Mouse (Mus musculus): ENCODE measurements around the gene Wbp2. TPM values are rescaled to one million over a fixed set of nuclear protein-coding genes. Genes with fewer than 3 reads are reported as not detected.

The Wbp2 gene
- polyA plus RNA-seq, 1 experiment from 2014 or later = 183 TPM

DNA sequence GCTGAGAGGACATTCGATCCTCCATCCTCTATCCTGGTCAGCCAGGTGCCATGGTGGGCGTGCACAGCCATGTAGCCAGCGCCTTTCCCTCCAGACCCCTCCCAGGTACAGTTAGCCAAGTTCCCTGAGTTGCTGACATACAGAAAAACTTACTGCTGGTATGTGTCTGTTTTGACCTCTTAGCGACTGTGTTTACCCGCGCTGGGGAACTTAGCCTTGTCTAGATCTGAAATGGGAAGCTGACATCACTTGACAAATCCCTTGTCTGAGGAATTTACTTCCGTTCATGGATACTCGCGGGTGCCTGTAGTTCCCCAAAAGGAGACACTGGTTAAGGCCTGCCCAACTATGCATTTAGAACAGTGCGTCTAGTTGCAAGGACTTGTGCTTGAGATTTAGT lies 23.7 kb upstream of the Wbp2 start:
- H3K4me2 ChIP-seq (ENCODE audit: low read length) = peak overlapping the region; percentile 43
- H3K4me3 ChIP-seq (ENCODE audit: low read length) = peak overlapping the region; percentile 36
- H3K9me3 ChIP-seq (ENCODE audit: control insufficient read depth, low read length) = no peaks in the 10 kb centered on the region
- H3K27me3 ChIP-seq (replicated peaks; ENCODE audit: control insufficient read depth, insufficient read depth, low read length) = peaks cover 42% of the 10 kb centered on the region
- no peak overlapping the region; the same call in 1 of the 2 replicates for H3K27ac ChIP-seq (ENCODE audit: low read depth, low read length)
- peaks cover 16% of the 10 kb centered on the region for H3K4me1 ChIP-seq (ENCODE audit: control insufficient read depth, insufficient read depth, low read depth, low read length)
- no peak for ATAC-seq
- H3K36me3 ChIP-seq (ENCODE audit: control insufficient read depth, insufficient read depth, low read length) = no peaks in the 10 kb centered on the region
- H3K9ac ChIP-seq (ENCODE audit: low read depth, low read length) = peak overlapping the region; percentile 43; the same call in 1 of the 2 replicates
- WGBS = 33% methylated on average over 10 of the region's 10 CpGs

DNA sequence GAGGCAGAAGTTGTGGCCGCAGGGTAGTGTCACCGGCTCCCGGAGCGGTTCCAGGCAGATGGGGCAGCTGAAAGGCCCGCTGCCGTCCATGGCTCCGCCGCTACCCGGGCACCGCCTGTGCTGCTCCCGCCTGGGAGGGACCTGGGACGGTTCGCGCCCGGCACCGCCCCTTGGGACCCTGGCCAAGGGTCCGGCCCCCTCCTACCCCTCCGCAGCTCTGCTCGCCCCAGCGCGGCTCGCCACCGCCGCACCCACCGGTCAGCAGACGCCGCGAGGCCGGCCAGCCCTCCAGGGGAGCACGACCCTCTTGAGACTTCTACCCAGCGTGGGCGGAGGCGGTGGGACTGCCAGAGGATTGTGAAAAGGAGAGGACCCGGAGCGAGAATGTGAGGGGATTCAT lies 23.3 kb upstream of the Wbp2 start:
- H3K9me3 ChIP-seq (ENCODE audit: control insufficient read depth, low read length) = no peaks in the 10 kb centered on the region
- H3K4me2 ChIP-seq (ENCODE audit: low read length) = peak overlapping the region; percentile 43
- H3K9ac ChIP-seq (ENCODE audit: low read depth, low read length) = peak overlapping the region; percentile 43
- peak overlapping the region; percentile 36 for H3K4me3 ChIP-seq (ENCODE audit: low read length)
- WGBS = under 1% methylated on average over 26 of the region's 35 CpGs
- H3K4me1 ChIP-seq (ENCODE audit: control insufficient read depth, insufficient read depth, low read depth, low read length) = peaks cover 16% of the 10 kb centered on the region
- H3K27ac ChIP-seq (ENCODE audit: low read depth, low read length) = no peak overlapping the region; the same call in 1 of the 2 replicates
- peaks cover 42% of the 10 kb centered on the region for H3K27me3 ChIP-seq (replicated peaks; ENCODE audit: control insufficient read depth, insufficient read depth, low read length)
- no peak; the same call in 1 of the 2 replicates for ATAC-seq
- H3K36me3 ChIP-seq (ENCODE audit: control insufficient read depth, insufficient read depth, low read length) = no peaks in the 10 kb centered on the region

DNA sequence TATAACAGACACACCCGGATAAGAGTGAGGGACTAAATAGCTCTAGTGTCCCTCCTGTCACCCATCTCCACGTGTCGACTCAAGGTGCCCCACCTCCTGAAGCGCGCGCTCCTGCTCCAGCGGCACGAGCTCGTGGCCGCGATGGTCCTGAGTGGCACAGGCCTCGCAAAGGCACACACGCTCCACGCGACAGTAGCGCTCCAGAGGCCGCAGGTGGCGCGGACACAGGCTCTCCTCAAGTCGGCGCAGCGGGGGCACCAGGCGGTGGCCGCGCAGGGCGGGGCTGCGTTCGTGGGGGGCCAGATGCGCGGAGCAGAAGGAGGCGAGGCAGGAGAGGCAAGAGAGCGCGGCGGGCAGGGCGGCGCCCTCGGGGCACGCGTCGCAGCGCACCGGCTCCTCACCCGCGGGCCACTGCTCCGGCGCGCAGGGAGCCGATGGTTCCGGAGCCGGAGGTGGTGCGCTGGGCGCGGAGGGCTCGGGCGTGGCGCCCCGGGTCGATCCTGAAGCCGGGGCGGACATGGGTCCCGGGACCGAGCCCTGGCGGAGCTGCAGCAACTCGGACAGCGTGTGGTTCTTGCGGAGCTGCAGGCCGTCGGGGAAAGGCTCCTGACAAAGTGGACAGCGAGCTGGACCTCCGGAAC lies 22.8 kb upstream of the Wbp2 start:
- Histone ChIP-seq H3K4me2 (ENCODE audit: low read length) (peak overlapping the region; percentile 43), H3K27ac (ENCODE audit: low read depth, low read length) (no peak overlapping the region), H3K4me1 (ENCODE audit: control insufficient read depth, insufficient read depth, low read depth, low read length) (peaks cover 16% of the 10 kb centered on the region), H3K9me3 (ENCODE audit: control insufficient read depth, low read length) (no peaks in the 10 kb centered on the region), H3K27me3 (replicated peaks; ENCODE audit: control insufficient read depth, insufficient read depth, low read length) (peaks cover 42% of the 10 kb centered on the region), H3K4me3 (ENCODE audit: low read length) (peak overlapping the region; percentile 36), H3K9ac (ENCODE audit: low read depth, low read length) (peak overlapping the region; percentile 43), H3K36me3 (ENCODE audit: control insufficient read depth, insufficient read depth, low read length) (no peaks in the 10 kb centered on the region)
- WGBS = 2% methylated on average over 62 of the region's 70 CpGs
- ATAC-seq = no peak

DNA sequence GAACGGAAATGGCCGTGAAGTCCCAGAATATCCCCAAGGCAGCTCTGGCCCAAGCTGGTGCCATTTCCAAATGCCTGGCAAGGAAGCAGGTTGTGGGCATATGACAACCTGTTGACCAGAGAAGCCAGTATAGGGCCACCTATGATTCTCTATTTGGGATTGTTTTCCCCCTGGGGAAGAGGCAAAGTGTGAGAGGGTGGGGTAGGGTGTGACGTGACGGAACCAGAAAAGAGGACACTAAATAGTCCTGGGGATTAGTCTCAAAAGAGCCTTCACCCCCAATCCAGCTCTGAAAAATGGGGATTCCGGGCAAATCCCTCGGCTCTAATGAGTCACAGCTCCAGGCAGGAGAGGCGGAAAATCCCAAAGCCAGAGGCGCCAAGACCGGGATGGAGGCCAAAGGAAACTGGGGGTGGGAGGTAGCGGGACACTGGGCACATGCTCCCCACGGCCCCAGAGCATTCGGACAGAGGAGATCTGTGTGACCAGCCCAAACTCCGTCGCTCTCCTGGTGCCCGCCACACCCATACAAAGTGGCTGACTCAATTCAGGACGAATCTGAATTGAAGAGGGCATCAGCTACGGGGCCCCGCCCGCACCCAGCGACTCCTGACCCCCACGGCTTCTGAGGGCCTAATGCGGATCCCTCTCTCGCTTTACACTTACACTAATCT lies 21.8 kb upstream of the Wbp2 start:
- Histone ChIP-seq H3K27me3 (replicated peaks; ENCODE audit: control insufficient read depth, insufficient read depth, low read length) (peaks cover 42% of the 10 kb centered on the region), H3K27ac (ENCODE audit: low read depth, low read length) (peak overlapping the region; percentile 27; the same call in 1 of the 2 replicates), H3K36me3 (ENCODE audit: control insufficient read depth, insufficient read depth, low read length) (no peaks in the 10 kb centered on the region), H3K4me2 (ENCODE audit: low read length) (peak overlapping the region; percentile 43), H3K9me3 (ENCODE audit: control insufficient read depth, low read length) (no peaks in the 10 kb centered on the region), H3K9ac (ENCODE audit: low read depth, low read length) (no peak overlapping the region), H3K4me1 (ENCODE audit: control insufficient read depth, insufficient read depth, low read depth, low read length) (peaks cover 25% of the 10 kb centered on the region), H3K4me3 (ENCODE audit: low read length) (peak overlapping the region; percentile 36)
- WGBS = 6% methylated on average over 23 of the region's 23 CpGs
- peak; percentile 17; the same call in 1 of the 2 replicates for ATAC-seq

DNA sequence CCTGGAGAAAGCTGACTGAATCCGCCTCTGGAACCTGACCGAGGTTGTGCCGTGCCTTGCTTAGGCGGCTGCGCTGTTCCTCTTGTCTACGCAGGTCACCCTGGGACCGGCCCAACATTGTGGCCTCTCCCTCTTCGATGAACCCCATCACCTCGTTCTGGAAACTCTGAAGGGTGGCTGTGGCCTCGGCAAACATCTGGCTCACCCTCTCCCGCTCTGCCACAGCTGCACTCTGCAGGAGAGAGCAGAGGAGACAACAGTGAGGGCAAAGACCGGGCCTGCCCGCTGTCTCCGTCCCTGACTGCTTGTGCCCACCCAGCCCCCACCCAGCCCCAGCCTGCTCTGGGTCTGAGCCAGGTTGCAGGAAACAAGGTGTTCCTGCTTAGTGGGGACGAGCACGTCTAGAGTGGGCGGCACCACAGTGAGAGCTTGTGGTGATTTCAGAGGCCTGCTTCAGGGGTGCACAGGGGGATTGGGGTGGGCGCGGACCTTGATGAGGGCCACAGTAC lies 21.0 kb upstream of the Wbp2 start:
- H3K27me3 ChIP-seq (replicated peaks; ENCODE audit: control insufficient read depth, insufficient read depth, low read length) = peaks cover 42% of the 10 kb centered on the region
- ATAC-seq = no peak
- WGBS = 14% methylated on average over 19 of the region's 19 CpGs
- H3K4me3 ChIP-seq (ENCODE audit: low read length) = peak overlapping the region; percentile 36
- peak overlapping the region; percentile 43 for H3K4me2 ChIP-seq (ENCODE audit: low read length)
- H3K9me3 ChIP-seq (ENCODE audit: control insufficient read depth, low read length) = no peaks in the 10 kb centered on the region
- peaks cover 25% of the 10 kb centered on the region for H3K4me1 ChIP-seq (ENCODE audit: control insufficient read depth, insufficient read depth, low read depth, low read length)
- H3K36me3 ChIP-seq (ENCODE audit: control insufficient read depth, insufficient read depth, low read length) = no peaks in the 10 kb centered on the region
- H3K9ac ChIP-seq (ENCODE audit: low read depth, low read length) = peak overlapping the region; percentile 33
- no peak overlapping the region for H3K27ac ChIP-seq (ENCODE audit: low read depth, low read length)

DNA sequence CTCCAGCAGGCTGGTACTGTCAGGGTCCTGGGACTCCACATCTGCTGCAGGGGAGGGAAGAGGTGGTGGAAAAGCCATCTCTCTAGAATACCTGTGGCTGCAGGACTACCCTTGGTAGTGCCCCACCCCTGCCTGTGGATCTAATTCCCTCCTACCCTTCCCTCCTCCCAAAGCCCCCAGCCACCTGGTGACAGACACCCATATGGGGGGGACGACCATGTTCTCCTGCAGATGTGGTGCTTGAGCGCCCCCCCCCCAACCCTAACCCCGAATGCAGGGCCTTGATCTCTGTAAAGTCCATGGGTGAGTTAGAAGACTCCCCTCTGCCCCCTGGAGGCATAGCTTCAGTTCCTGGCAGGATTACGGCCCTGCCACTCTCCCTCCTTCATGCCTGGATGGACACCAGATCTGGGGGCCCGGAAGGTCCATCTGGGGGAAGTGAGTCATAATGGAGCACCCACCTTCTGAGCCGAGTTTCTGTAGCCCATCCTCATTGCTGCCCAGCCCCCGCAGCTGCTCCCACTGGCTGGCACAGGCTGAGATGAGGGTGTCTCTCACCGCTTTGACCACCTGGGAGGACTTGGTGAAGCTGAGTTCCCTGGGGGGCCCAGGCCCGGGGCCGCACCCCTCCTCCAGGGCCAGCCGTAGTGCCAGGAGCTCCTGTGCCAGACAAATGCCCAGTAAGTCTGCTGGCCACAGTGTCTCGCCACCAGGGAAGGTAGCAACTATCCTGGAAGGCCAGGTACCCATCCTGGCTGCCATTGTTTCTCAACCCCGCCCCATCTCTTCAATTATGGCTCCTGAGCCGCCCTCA lies 20.4 kb upstream of the Wbp2 start:
- Histone ChIP-seq H3K4me3 (ENCODE audit: low read length) (no peak overlapping the region; the same call in 1 of the 2 replicates), H3K36me3 (ENCODE audit: control insufficient read depth, insufficient read depth, low read length) (no peaks in the 10 kb centered on the region), H3K4me1 (ENCODE audit: control insufficient read depth, insufficient read depth, low read depth, low read length) (peaks cover 28% of the 10 kb centered on the region), H3K27ac (ENCODE audit: low read depth, low read length) (no peak overlapping the region), H3K4me2 (ENCODE audit: low read length) (peak overlapping the region; percentile 43), H3K9ac (ENCODE audit: low read depth, low read length) (peak overlapping the region; percentile 33), H3K9me3 (ENCODE audit: control insufficient read depth, low read length) (no peaks in the 10 kb centered on the region), H3K27me3 (replicated peaks; ENCODE audit: control insufficient read depth, insufficient read depth, low read length) (peaks cover 42% of the 10 kb centered on the region)
- no peak for ATAC-seq
- 17% methylated on average over 13 of the region's 14 CpGs for WGBS

DNA sequence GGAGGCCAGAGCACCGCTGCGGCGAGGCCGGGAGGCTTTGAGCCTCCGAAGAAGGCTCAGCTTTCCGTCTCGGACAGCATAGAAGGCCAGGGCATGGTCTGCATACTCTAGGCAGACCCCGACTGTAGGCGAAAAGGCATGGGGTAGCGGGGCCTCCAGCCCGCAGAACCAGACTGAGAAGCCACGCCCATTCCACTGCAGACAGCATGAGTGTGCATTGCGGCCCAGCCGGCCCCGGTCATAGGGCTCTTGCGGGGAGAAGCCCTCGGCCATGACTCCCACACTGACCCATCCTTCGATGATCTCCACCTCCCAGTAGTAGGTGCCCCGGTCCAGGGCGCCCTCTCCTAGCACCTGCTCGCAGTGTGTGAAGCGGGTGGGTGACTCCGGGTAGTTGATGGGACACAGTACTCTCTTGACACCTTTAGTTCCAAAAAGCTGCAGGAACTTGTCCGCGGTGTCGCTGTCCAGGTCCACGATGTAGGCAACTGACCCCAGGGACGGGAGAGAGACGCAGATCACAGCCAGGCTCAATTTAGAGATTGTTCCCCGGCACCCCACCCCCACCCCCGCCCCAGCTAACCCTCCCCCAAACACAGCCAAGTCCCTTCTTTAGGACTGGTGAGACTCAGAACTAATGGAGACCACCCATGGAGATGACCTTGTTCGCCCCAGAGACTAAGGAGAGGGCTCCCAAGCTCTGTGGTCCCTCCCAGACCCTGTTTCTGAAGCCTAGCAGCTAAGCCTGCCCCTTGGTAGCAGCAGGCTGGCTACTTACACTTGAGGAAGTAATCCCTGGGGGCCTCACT lies 19.6 kb upstream of the Wbp2 start:
- peaks cover 39% of the 10 kb centered on the region for H3K27me3 ChIP-seq (replicated peaks; ENCODE audit: control insufficient read depth, insufficient read depth, low read length)
- WGBS = 28% methylated on average over 32 of the region's 32 CpGs
- no peak for ATAC-seq
- peak overlapping the region; percentile 4; the same call in 1 of the 2 replicates for H3K9ac ChIP-seq (ENCODE audit: low read depth, low read length)
- H3K9me3 ChIP-seq (ENCODE audit: control insufficient read depth, low read length) = no peaks in the 10 kb centered on the region
- H3K4me2 ChIP-seq (ENCODE audit: low read length) = no peak overlapping the region; the same call in 1 of the 2 replicates
- no peak overlapping the region for H3K27ac ChIP-seq (ENCODE audit: low read depth, low read length)
- peaks cover 28% of the 10 kb centered on the region for H3K4me1 ChIP-seq (ENCODE audit: control insufficient read depth, insufficient read depth, low read depth, low read length)
- H3K36me3 ChIP-seq (ENCODE audit: control insufficient read depth, insufficient read depth, low read length) = no peaks in the 10 kb centered on the region
- no peak overlapping the region for H3K4me3 ChIP-seq (ENCODE audit: low read length)

DNA sequence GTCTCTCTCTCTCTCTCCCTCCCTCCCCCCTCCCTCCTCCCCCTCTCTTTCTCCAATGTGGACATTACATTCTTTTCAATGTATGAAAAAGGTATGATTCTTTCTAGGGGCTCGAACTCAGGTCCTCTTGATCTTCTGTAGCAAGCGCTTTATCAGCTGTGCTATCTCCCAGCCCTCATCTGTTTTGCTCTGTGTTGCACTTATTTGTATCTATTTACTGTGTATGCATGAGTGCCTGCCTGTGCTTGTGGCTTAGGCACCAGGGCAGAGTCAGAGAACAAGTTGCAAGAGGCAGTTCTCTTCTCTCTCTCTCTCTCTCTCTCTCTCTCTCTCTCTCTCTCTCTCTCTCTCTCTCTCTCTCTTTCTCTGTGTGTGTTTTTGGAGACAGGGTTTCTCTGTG lies 18.3 kb upstream of the Wbp2 start:
- peaks cover 26% of the 10 kb centered on the region for H3K4me1 ChIP-seq (ENCODE audit: control insufficient read depth, insufficient read depth, low read depth, low read length)

More for the DNA sequence above, 18.3 kb upstream of the Wbp2 start:
- Histone ChIP-seq H3K4me3 (ENCODE audit: low read length) (no peak overlapping the region), H3K36me3 (ENCODE audit: control insufficient read depth, insufficient read depth, low read length) (no peaks in the 10 kb centered on the region), H3K4me2 (ENCODE audit: low read length) (no peak overlapping the region), H3K27me3 (replicated peaks; ENCODE audit: control insufficient read depth, insufficient read depth, low read length) (peaks cover 30% of the 10 kb centered on the region), H3K27ac (ENCODE audit: low read depth, low read length) (no peak overlapping the region), H3K9ac (ENCODE audit: low read depth, low read length) (no peak overlapping the region), H3K9me3 (ENCODE audit: control insufficient read depth, low read length) (no peaks in the 10 kb centered on the region)
- ATAC-seq = no peak
- WGBS = 94% methylated on average over 2 of the region's 2 CpGs
